Mouse (Mus musculus): ENCODE results near the gene S100a4. TPM values are rescaled to one million over a fixed set of nuclear protein-coding genes. Genes with fewer than 3 reads are reported as not detected.

S100a4 gene
- polyA plus RNA-seq, 1 experiment, result 16.9 TPM

DNA sequence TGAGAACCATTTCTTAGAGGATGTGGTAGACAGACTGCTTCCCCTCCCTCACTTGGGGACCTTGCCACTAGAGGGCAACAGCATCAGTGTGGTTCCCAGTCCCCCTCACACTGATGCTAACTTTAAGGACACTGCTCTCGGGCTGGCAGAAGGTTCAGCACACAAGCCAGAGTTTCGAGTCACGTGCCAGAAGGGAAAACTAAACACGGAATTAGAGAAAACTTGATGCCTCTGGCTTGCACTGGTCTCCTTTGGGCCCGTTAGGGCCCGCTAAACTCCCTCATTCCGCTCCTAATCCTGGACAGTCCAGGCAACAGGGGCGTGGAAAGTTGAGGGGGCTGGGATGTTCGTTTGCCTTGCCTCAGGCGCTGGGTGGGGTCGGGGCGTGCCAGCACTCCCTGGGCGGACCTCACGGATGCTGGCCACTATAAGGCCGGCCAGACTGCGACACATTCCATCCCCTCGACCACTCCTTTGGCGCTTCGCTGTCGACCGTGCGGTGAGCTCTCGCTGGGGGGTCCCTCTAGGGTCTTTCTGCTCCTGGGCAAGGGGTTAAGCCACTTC, 9.2 kb downstream of the S100a4 start, which contains the start of gene S100a6:
S100a6 (plus strand) TSS at position 155 of the 564 bp plus-strand sequence.
- Histone ChIP-seq H3K4me1 (ENCODE audit: control insufficient read depth, insufficient read depth, low read length) (no peaks in the 10 kb centered on the region), H3K36me3 (ENCODE audit: control insufficient read depth, insufficient read depth, low read length) (no peaks in the 10 kb centered on the region), H3K27me3 (replicated peaks; ENCODE audit: control insufficient read depth, insufficient read depth, low read length) (no peaks in the 10 kb centered on the region), H3K27ac (ENCODE audit: insufficient read depth, low read depth, low read length) (peak within 1 kb of the TSS; percentile 73), H3K4me3 (ENCODE audit: insufficient read depth, low read depth, low read length) (peak within 1 kb of the TSS; percentile 63)
- DNase-seq, result peak; percentile 62
- TF ChIP-seq POLR2A (IDR thresholded peaks at IDR 0.05; ENCODE audit: low read depth, low read length) (no peak), CTCF (conservative IDR thresholded peaks at IDR 0.05; ENCODE audit: insufficient read depth, insufficient read length, low read depth, low read length) (peak; percentile 72)
- WGBS, result 3% methylated on average over 23 of the region's 23 CpGs

DNA sequence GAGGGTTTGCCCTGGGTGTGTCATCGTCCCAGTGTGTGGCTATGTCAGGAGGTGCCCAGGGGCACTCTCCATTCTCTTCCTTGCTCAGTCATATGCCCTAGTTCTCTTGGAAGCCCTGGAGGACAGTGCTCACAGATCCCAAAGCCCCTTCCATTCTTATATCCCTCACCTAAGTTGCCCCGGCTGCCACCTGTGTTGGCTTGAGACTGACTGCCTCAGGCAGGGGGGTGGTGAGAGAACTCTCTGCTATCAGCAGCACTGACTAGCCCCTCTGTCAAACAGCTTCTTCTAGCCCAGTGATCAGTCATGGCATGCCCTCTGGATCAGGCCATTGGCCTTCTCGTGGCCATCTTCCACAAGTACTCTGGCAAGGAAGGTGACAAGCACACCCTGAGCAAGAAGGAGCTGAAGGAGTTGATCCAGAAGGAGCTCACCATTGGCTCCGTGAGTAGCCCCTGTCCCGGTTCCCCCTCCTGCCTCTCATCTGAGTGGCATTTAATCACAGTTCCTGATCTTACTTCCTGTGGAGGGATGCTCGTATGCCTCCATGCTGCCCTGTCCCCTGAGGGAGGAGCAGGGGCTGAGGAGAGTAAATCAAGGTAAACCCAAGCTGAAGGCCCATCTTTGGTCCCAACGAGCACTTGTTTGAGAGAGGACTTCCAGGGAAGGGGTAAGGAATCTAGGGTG, 10.0 kb downstream of the S100a4 start:
- H3K27me3 ChIP-seq (replicated peaks; ENCODE audit: control insufficient read depth, insufficient read depth, low read length), result no peaks in the 10 kb centered on the region
- 52% methylated on average over 7 of the region's 7 CpGs for WGBS
- peak overlapping the region; percentile 73 for H3K27ac ChIP-seq (ENCODE audit: insufficient read depth, low read depth, low read length)
- H3K36me3 ChIP-seq (ENCODE audit: control insufficient read depth, insufficient read depth, low read length), result no peaks in the 10 kb centered on the region
- DNase-seq, result no peak
- TF ChIP-seq CTCF (conservative IDR thresholded peaks at IDR 0.05; ENCODE audit: insufficient read depth, insufficient read length, low read depth, low read length) (no peak), POLR2A (IDR thresholded peaks at IDR 0.05; ENCODE audit: low read depth, low read length) (no peak)
- no peaks in the 10 kb centered on the region for H3K4me1 ChIP-seq (ENCODE audit: control insufficient read depth, insufficient read depth, low read length)
- peak overlapping the region; percentile 63 for H3K4me3 ChIP-seq (ENCODE audit: insufficient read depth, low read depth, low read length)

- Histone ChIP-seq H3K4me1 (ENCODE audit: control insufficient read depth, insufficient read depth, low read length) (no peaks in the 10 kb centered on the region), H3K36me3 (ENCODE audit: control insufficient read depth, insufficient read depth, low read length) (no peaks in the 10 kb centered on the region), H3K27ac (ENCODE audit: insufficient read depth, low read depth, low read length) (peak overlapping the region; percentile 73; the same call in 1 of the 2 replicates), H3K27me3 (replicated peaks; ENCODE audit: control insufficient read depth, insufficient read depth, low read length) (no peaks in the 10 kb centered on the region), H3K4me3 (ENCODE audit: insufficient read depth, low read depth, low read length) (peak overlapping the region; percentile 63)
- 69% methylated on average over 6 of the region's 6 CpGs for WGBS
- TF ChIP-seq POLR2A (IDR thresholded peaks at IDR 0.05; ENCODE audit: low read depth, low read length), result no peak
- TF ChIP-seq CTCF (conservative IDR thresholded peaks at IDR 0.05; ENCODE audit: insufficient read depth, insufficient read length, low read depth, low read length), result no peak
- DNase-seq, result no peak
Measured at GRCm38 (mm10) chr3:90614148-90614530, 10.6 kb downstream of the S100a4 start.

DNA sequence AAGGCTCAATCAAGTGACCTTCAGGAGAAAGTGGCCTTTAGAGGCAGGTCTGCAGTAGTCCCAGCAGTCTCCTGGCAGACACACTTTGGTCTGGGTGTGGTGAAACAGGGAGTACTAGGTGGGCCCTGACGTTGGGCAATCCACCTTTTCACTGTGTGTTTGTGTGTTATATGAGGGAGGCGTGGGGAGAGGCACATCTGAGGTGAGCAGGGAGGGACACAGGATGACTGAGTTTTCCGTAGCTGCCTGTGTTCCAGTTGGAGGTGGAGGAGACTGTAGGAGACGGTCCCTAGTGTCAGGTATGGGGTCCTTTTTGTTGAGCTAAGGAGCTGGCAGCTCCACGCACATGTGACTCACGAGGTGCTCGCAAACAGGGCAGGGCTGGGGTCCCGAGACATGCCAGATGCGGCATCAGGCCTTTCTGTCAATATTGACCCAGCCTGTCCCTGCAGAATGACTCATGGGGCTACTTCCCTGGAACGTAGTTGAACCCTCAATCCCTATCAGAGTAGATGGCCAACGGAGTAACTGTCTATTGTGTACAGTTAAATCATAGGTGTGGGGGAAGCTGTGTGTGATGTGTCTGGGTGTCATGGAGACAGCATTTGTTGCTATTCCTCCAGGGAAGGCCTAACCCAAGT, 11.2 kb downstream of the S100a4 start:
- Histone ChIP-seq H3K4me3 (ENCODE audit: insufficient read depth, low read depth, low read length) (0 out of 2 replicates have a peak overlapping the region, but pooled peaks have one; percentile 2), H3K36me3 (ENCODE audit: control insufficient read depth, insufficient read depth, low read length) (no peaks in the 10 kb centered on the region), H3K27ac (ENCODE audit: insufficient read depth, low read depth, low read length) (no peak overlapping the region), H3K4me1 (ENCODE audit: control insufficient read depth, insufficient read depth, low read length) (no peaks in the 10 kb centered on the region), H3K27me3 (replicated peaks; ENCODE audit: control insufficient read depth, insufficient read depth, low read length) (no peaks in the 10 kb centered on the region)
- TF ChIP-seq CTCF (conservative IDR thresholded peaks at IDR 0.05; ENCODE audit: insufficient read depth, insufficient read length, low read depth, low read length), result no peak
- TF ChIP-seq POLR2A (IDR thresholded peaks at IDR 0.05; ENCODE audit: low read depth, low read length), result no peak
- WGBS, result 76% methylated on average over 11 of the region's 11 CpGs
- no peak for DNase-seq

GRCm38 (mm10) chr3:90615415-90615814, 11.8 kb downstream of the S100a4 start:
- no peaks in the 10 kb centered on the region for H3K4me1 ChIP-seq (ENCODE audit: control insufficient read depth, insufficient read depth, low read length)
- 0 out of 2 replicates have a peak overlapping the region, but pooled peaks have one; percentile 2 for H3K4me3 ChIP-seq (ENCODE audit: insufficient read depth, low read depth, low read length)
- TF ChIP-seq CTCF (conservative IDR thresholded peaks at IDR 0.05; ENCODE audit: insufficient read depth, insufficient read length, low read depth, low read length) (peak; percentile 78), POLR2A (IDR thresholded peaks at IDR 0.05; ENCODE audit: low read depth, low read length) (no peak)
- H3K27ac ChIP-seq (ENCODE audit: insufficient read depth, low read depth, low read length), result no peak overlapping the region
- no peaks in the 10 kb centered on the region for H3K27me3 ChIP-seq (replicated peaks; ENCODE audit: control insufficient read depth, insufficient read depth, low read length)
- DNase-seq, result peak; percentile 84
- H3K36me3 ChIP-seq (ENCODE audit: control insufficient read depth, insufficient read depth, low read length), result no peaks in the 10 kb centered on the region
- WGBS, result 7% methylated on average over 7 of the region's 7 CpGs

- Histone ChIP-seq H3K27ac (ENCODE audit: insufficient read depth, low read depth, low read length) (no peak overlapping the region), H3K36me3 (ENCODE audit: control insufficient read depth, insufficient read depth, low read length) (no peaks in the 10 kb centered on the region), H3K4me1 (ENCODE audit: control insufficient read depth, insufficient read depth, low read length) (no peaks in the 10 kb centered on the region), H3K27me3 (replicated peaks; ENCODE audit: control insufficient read depth, insufficient read depth, low read length) (no peaks in the 10 kb centered on the region), H3K4me3 (ENCODE audit: insufficient read depth, low read depth, low read length) (no peak overlapping the region)
- WGBS, result 64% methylated on average over 1 of the region's 1 CpGs
- TF ChIP-seq POLR2A (IDR thresholded peaks at IDR 0.05; ENCODE audit: low read depth, low read length), result no peak
- TF ChIP-seq CTCF (conservative IDR thresholded peaks at IDR 0.05; ENCODE audit: insufficient read depth, insufficient read length, low read depth, low read length), result no peak
- DNase-seq, result no peak
Measured at GRCm38 (mm10) chr3:90615911-90616310, 12.3 kb downstream of the S100a4 start.

DNA sequence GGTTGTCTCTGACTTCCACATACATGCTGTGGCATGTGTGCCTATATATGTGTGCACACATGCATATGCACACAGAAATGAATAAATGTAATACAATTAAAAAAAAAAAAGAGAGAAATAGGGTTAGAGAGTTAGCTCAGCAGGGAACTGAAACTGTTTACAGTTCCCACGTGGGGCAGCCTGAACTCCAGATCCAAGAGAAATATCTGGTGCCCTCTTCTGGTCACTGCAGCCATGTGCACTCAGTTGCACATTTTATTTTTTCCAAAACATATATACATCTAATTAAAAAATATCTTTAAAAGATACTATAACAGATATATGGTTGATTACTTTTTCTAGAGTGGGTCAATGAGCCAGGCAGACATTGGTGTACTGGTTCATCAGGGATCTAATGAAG, 14.0 kb downstream of the S100a4 start:
- H3K4me3 ChIP-seq (ENCODE audit: insufficient read depth, low read depth, low read length), result no peak overlapping the region
- H3K36me3 ChIP-seq (ENCODE audit: control insufficient read depth, insufficient read depth, low read length), result no peaks in the 10 kb centered on the region
- no peak for DNase-seq
- WGBS, result 30% methylated on average over 1 of the region's 1 CpGs
- H3K27ac ChIP-seq (ENCODE audit: insufficient read depth, low read depth, low read length), result no peak overlapping the region
- H3K4me1 ChIP-seq (ENCODE audit: control insufficient read depth, insufficient read depth, low read length), result no peaks in the 10 kb centered on the region
- no peaks in the 10 kb centered on the region for H3K27me3 ChIP-seq (replicated peaks; ENCODE audit: control insufficient read depth, insufficient read depth, low read length)
- no peak for TF ChIP-seq POLR2A (IDR thresholded peaks at IDR 0.05; ENCODE audit: low read depth, low read length)
- 0 out of 2 replicates have a peak, but pooled peaks have one; percentile 6 for TF ChIP-seq CTCF (conservative IDR thresholded peaks at IDR 0.05; ENCODE audit: insufficient read depth, insufficient read length, low read depth, low read length)
